Mouse (Mus musculus) bone marrow macrophage, adult 2 months (primary cell): ENCODE measurements around the gene Hoxd8. TPM values are rescaled to one million over a fixed set of nuclear protein-coding genes. Genes with fewer than 3 reads are reported as not detected.

Source experiments
- H3K27ac ChIP-seq: 2 replicates; pipeline ENCODE4 v1.5.1; 2012; ENCODE audit warnings: low read depth, low read length; ENCODE audit not compliant: insufficient read depth
- H3K4me1 ChIP-seq: 2 replicates; pipeline ENCODE4 v1.6.1; 2012; ENCODE audit warnings: low read length; ENCODE audit not compliant: control insufficient read depth, insufficient read depth
- H3K4me3 ChIP-seq: 2 replicates; pipeline ENCODE4 v1.5.1; 2012; ENCODE audit warnings: mild to moderate bottlenecking, low read length, moderate library complexity; ENCODE audit not compliant: insufficient read depth
- CTCF ChIP-seq: IDR thresholded peaks from 2 replicates; pipeline ENCODE4 v1.5.1; 2012; ENCODE audit warnings: low read depth, mild to moderate bottlenecking, low read length, moderate library complexity
- POLR2A ChIP-seq: IDR thresholded peaks from 2 replicates; pipeline ENCODE4 v1.6.1; 2012; ENCODE audit warnings: mild to moderate bottlenecking, low read depth, low read length, borderline replicate concordance
- polyA plus RNA-seq: library from polyadenylated mRNA; stranded (reverse); fragments of >200 nt; gene quantifications from 2 replicates; pipeline ENCODE4 v1.2.4, GENCODE M21; 2012; ENCODE audit not compliant: missing spikeins, insufficient read depth, insufficient read length

The Hoxd8 gene
- polyA plus RNA-seq, 1 experiment, result not detected

DNA sequence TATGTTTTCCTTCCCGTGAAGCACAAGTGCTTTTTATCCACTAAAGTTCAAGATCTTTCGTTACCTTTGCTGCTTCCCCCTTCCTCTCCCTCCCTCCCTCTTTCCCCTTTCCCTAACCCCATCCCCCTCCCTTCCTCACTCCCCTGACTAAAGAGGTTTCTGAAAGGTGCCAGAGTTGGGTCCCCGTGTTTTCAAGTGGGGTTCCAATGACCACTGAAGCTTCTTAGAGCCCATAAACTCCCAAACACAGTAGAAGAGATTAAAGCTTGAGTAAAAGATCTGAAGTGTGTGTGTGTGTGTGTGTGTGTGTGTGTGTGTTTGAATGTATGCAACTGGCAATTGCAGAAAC, 35.2 kb upstream of the Hoxd8 start:
- TF ChIP-seq POLR2A (no peak), CTCF (no peak)
- Histone ChIP-seq H3K27ac (no peak overlapping the region), H3K4me3 (no peak overlapping the region), H3K4me1 (0 out of 2 replicates have a peak, but pooled peaks cover 2% of the 10 kb centered on the region)

DNA sequence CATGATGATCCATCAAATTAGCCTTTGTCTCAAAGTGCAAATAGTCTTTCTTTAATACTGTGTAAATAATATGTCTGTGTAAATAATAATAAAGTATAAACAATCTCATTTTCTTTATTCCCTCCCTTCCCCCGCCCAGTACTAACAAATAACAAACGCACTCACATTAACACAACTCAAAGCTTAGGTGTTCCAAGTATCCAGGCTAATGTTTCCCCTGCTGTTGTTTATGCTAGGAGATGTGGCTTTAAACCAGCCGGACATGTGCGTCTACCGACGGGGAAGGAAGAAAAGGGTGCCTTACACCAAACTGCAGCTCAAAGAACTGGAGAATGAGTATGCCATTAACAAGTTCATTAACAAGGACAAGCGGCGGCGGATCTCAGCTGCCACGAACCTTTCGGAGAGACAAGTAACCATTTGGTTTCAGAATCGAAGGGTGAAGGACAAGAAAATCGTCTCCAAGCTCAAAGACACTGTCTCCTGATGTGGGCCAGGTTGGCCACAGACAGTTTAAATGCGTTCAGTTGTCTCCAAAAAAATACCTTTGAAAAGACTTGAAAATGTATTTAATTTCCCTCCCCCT, 34.7 kb upstream of the Hoxd8 start:
- 0 out of 2 replicates have a peak, but pooled peaks cover 2% of the 10 kb centered on the region for H3K4me1 ChIP-seq

DNA sequence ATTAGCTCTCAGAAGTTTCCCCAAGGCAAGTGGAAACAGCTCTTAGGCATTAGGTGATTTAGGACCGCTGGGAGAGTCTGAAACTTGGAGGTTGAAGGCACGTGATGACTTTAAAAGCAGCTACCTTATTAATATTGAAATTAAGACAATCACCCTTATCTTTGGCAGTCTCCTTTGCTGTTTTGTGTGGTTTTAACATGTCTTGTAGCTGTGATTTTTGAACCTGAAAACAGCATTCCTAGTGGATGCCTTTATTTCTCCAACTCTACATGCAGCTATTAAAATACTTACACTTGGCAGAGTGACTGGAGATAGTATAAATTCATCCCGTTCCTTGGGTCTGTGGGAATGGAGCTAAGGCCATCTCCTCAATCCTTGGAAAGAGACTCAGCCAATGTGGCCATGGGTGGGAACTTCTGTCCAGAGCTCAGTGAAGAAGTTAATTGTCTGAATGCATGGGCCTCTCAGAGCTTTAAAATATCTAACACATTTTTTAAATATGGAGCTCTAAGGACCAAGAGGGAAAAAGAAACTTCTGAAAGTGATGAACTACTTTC, 33.7 kb upstream of the Hoxd8 start:
- Histone ChIP-seq H3K4me1 (0 out of 2 replicates have a peak, but pooled peaks cover 2% of the 10 kb centered on the region), H3K4me3 (no peak overlapping the region), H3K27ac (no peak overlapping the region)
- no peak for TF ChIP-seq CTCF

More for the DNA sequence above, 34.7 kb upstream of the Hoxd8 start:
- Histone ChIP-seq H3K4me3 (no peak overlapping the region), H3K27ac (no peak overlapping the region)
- TF ChIP-seq POLR2A (no peak), CTCF (no peak)

DNA sequence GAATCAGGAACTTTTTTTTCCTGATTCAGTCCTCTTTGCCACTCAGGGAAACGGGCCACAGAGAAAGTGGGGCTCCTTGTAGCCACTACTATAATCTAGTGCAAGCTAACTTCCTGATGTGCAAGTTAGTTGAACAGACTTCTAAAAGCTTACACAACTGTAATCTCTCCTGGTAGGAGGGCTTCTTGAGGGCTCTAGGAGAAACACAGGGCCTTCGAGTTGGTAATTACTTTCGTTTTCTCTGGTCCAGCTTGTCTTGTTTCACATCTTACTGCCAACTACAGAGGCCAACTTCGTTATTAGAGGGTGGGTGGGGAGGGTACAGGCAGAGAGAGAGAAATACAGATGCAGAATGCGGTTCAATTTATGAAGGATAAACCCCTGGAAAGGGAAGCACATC, 32.6 kb upstream of the Hoxd8 start:
- TF ChIP-seq POLR2A (no peak), CTCF (no peak)
- no peak overlapping the region for H3K27ac ChIP-seq
- H3K4me1 ChIP-seq, result 0 out of 2 replicates have a peak, but pooled peaks cover 2% of the 10 kb centered on the region
- H3K4me3 ChIP-seq, result no peak overlapping the region

DNA sequence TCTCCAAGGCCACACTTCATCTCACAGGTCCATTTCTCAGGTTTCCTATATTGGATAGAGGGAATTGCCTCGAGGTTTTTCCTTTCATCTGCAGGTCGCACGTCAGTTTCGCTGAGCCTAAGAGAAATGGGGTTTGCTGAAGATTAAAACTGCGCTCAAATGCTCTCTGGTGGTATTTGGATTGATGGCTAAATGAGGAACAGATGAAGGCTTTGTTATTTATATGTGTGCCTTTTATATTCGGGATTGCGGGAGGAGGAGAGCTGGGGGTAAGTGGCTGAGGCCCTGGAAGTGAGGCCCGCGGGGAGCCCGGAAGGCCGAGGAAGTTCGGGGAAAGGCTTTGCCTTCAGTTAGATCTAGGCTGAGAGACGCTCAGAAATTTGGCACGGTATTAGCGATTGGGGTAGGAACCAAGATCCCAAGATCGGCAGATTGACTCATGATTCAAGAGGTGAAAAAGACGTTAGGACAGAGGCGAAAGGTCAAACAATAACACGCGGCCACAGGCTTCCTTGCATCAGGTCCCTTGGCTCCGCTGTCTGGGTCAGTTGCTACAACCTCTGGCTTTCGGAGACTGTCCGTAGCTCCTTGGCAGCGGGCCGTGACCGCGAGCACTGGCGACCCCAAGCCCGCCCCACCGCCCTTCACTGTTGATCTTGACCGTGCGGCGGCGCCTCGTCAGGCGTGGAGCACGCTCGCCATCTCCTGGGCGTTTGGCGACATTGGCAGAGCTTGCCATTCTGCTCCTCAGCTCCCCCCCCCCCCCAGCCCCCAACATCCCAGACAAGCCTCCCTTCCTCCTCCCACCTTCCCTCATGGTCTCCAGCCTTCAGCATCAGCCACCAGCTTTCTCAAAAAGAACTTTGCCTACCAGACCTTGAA, 31.7 kb upstream of the Hoxd8 start:
- H3K4me3 ChIP-seq, result peak overlapping the region; percentile 51
- no peak for TF ChIP-seq POLR2A
- TF ChIP-seq CTCF, result peak; percentile 31; the same call in 1 of the 2 replicates
- 0 out of 2 replicates have a peak, but pooled peaks cover 2% of the 10 kb centered on the region for H3K4me1 ChIP-seq
- no peak overlapping the region for H3K27ac ChIP-seq

DNA sequence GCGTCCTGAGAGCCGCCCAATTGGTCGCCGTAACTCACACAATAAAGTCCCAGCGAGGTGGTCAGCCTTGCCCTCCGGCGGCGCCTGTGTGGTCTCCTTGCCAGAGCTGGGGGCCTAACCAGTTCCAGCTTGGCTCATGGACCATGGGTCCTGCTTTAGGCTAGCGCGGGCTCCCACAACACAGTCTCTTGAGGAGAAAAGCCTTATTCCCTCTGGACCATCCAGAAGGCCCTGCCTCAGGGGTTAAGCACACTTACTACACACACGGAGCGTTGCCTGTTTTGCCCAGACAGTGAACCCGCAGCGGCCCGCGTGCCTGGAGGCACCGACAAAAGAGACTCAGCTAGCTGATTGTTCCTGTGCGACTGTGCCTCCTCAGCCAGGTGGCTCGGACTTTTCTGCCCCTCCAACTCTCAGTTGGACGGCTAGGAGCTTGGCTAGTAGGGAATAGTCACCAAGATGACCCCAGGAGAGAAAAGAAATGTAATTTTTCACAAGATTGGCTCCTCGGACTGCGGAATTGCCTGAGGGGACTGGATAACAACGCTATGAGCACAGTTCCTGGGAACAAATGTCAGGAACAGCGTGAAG, 30.5 kb upstream of the Hoxd8 start:
- Histone ChIP-seq H3K4me3 (no peak overlapping the region), H3K27ac (no peak overlapping the region), H3K4me1 (0 out of 2 replicates have a peak, but pooled peaks cover 2% of the 10 kb centered on the region)
- TF ChIP-seq CTCF (no peak), POLR2A (no peak)

DNA sequence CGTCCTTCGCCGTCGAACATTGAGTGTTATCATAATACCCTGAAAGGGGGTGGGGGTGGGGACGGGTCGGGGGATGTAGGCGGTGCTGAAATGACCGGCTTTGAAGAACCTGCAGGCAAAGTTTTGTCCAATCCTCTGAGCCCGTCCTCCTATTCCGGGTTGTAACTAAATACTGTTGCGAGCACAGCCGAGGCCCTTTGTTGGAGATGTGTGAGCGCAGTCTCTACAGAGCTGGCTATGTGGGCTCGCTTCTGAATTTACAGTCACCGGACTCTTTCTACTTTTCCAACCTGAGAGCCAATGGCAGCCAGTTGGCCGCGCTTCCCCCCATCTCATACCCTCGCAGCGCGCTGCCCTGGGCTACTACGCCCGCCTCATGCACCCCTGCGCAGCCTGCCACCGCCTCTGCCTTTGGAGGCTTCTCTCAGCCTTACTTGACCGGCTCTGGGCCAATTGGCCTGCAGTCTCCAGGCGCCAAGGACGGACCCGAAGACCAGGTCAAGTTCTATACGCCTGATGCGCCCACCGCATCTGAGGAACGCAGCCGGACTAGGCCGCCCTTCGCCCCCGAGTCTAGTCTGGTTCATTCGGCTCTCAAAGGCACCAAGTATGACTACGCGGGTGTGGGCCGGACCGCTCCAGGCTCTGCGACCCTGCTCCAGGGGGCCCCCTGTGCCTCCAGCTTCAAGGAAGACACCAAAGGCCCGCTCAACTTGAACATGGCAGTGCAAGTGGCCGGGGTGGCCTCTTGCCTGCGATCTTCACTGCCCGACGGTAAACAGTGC, 29.3 kb upstream of the Hoxd8 start, which contains the start of gene Hoxd12:
Gene Hoxd12 (plus strand): TSS at position 133 of the 785 bp plus-strand sequence.
- TF ChIP-seq CTCF (no peak), POLR2A (no peak)
- H3K4me3 ChIP-seq, result no peak within 1 kb of the TSS
- no peak within 1 kb of the TSS for H3K27ac ChIP-seq
- H3K4me1 ChIP-seq, result 0 out of 2 replicates have a peak, but pooled peaks cover 2% of the 10 kb centered on the region

DNA sequence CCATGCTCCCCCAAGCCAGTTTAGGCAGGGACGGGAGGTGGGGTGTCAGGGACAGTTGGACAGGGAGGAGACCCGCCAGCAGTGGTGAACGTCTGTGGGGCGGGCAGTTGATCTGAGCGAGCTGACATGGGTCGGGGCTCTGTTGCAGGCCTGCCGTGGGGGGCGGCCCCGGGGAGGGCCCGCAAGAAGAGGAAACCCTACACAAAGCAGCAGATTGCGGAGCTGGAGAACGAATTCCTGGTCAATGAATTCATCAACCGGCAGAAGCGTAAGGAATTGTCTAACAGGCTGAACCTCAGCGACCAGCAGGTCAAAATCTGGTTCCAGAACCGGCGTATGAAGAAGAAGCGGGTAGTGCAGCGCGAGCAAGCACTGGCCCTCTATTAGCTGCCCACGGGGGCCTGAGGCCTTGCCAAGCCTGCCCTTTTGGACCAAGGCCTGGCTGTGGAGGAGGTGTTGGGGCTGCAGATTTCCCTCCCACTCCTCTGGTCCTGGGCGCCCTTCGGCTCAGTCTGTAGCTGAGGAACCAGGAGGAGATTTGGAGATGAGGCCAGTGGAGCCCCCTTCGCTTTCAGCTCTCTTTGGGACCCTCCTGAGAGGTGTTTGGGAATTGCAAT, 28.6 kb upstream of the Hoxd8 start:
- H3K4me1 ChIP-seq, result 0 out of 2 replicates have a peak, but pooled peaks cover 2% of the 10 kb centered on the region

DNA sequence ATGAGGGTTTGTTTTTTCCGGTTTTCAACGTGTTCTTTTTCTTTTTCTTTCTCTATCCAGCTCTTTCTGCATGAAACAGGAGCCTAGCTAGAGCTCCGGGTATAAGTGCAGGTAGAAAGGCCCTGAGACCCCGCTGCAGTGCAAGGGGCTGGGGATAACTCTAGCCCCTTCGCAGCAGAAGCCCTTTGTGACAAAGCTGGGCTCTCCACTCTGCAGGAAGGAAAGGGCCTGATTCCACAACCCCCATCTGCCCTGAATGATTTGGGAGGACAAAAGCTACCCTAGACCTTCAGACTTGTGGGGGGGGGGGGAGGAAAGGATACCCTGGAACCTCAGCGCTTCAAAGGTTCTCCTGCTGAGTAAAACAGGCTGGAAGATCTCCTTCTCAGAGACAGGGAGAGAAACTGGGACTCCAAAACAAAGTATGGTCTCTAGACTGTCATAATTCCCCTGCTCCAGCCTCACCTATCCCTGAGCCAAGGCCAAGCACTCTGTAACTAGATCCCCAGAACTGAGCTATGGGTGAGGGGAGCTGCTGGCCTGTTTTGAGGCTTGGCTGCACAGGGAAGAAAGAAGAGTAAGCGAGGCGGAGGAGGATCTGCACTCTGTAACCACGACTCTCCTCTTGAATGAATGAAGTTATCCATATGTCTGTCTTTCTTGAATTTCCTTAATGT, 27.9 kb upstream of the Hoxd8 start:
- Histone ChIP-seq H3K4me1 (0 out of 2 replicates have a peak, but pooled peaks cover 2% of the 10 kb centered on the region), H3K4me3 (no peak overlapping the region), H3K27ac (no peak overlapping the region)
- TF ChIP-seq CTCF, result no peak

More for the DNA sequence above, 28.6 kb upstream of the Hoxd8 start:
- Histone ChIP-seq H3K4me3 (no peak overlapping the region), H3K27ac (no peak overlapping the region)
- TF ChIP-seq CTCF (no peak), POLR2A (no peak)
